Mouse (Mus musculus) urinary bladder, adult 2 months (tissue): Measurements from ENCODE around the gene Kcnk2. TPM values are rescaled to one million over a fixed set of nuclear protein-coding genes. Genes with fewer than 3 reads are reported as not detected.

Experiments used
- DNase-seq: peaks from one replicate; pipeline ENCODE4 v3.0.0; 2022; ENCODE audit warnings: low spot score
- polyA plus RNA-seq: library from polyadenylated mRNA; depleted of rRNA; stranded (reverse); fragments of >200 nt; gene quantifications from 2 replicates; pipeline ENCODE4 v1.2.3, GENCODE M21; 2012

Kcnk2 gene
- polyA plus RNA-seq, 1 experiment, result 7.5 TPM

- DNase-seq, result no peak
Measured at GRCm38 (mm10) chr1:189217751-189218564, 184.1 kb downstream of the Kcnk2 start.

GRCm38 (mm10) chr1:189215131-189215530 lies 186.9 kb downstream of the Kcnk2 start:
- DNase-seq, result no peak

GRCm38 (mm10) chr1:189214477-189214876 lies 187.6 kb downstream of the Kcnk2 start:
- no peak for DNase-seq

- DNase-seq, result no peak
Measured at GRCm38 (mm10) chr1:189209715-189210108, 192.4 kb downstream of the Kcnk2 start.

- DNase-seq, result no peak
Measured at GRCm38 (mm10) chr1:189209029-189209714, 192.9 kb downstream of the Kcnk2 start.

GRCm38 (mm10) chr1:189208605-189209004 lies 193.5 kb downstream of the Kcnk2 start:
- DNase-seq, result no peak

- no peak for DNase-seq
Measured at GRCm38 (mm10) chr1:189195758-189196157, 206.3 kb downstream of the Kcnk2 start.

GRCm38 (mm10) chr1:189187737-189188390 lies 214.2 kb downstream of the Kcnk2 start:
- DNase-seq, result no peak

- DNase-seq, result no peak
Measured at GRCm38 (mm10) chr1:189185206-189185750, 216.8 kb downstream of the Kcnk2 start.

- no peak for DNase-seq
Measured at GRCm38 (mm10) chr1:189177746-189178145, 224.3 kb downstream of the Kcnk2 start.

GRCm38 (mm10) chr1:189173479-189173878 lies 228.6 kb downstream of the Kcnk2 start:
- DNase-seq, result no peak

GRCm38 (mm10) chr1:189171138-189171537 lies 230.9 kb downstream of the Kcnk2 start:
- DNase-seq, result no peak

- DNase-seq, result no peak
Measured at GRCm38 (mm10) chr1:189165756-189166155, 236.3 kb downstream of the Kcnk2 start.

GRCm38 (mm10) chr1:189165141-189165540 lies 236.9 kb downstream of the Kcnk2 start:
- no peak for DNase-seq

- no peak for DNase-seq
Measured at GRCm38 (mm10) chr1:189164721-189165120, 237.4 kb downstream of the Kcnk2 start.

GRCm38 (mm10) chr1:189164241-189164640 lies 237.8 kb downstream of the Kcnk2 start:
- no peak for DNase-seq
